Comparison of ENCODE assay signal across 23 mouse cellular contexts in genomic region chr4:141625774-141626550, GRCm38 (mm10). TPM values are rescaled to one million over a fixed set of nuclear protein-coding genes. Genes with fewer than 3 reads are reported as not detected.
DNase-seq lines count a peak whose midpoint lies in the region; ATAC-seq and TF ChIP-seq lines count a peak whose summit lies in the region.
"Had no signal": no experiment of that assay in that cellular context is flagged by ENCODE, and none has a peak within 500 bp of the region (broad histone marks: within the 10 kb centered on the region; RNA-seq: fewer than 3 reads in every experiment).

No protein-coding gene starts in this region.

- no peak for ATAC-seq in hindbrain, postnatal 0 days
- ATAC-seq in hindbrain, embryonic 16.5 days = no peak
- no peak for ATAC-seq in liver, embryonic 11.5 days (replicated peaks; ENCODE audit: low FRiP score)
- ATAC-seq: forebrain, embryonic 15.5 days; intestine, postnatal 0 days had no signal

- no peaks in the 10 kb centered on the region for H3K79me2 ChIP-seq in CH12.LX (replicated peaks; ENCODE audit: control insufficient read depth, extremely low read depth, insufficient read depth, poor library complexity, severe bottlenecking)

- no peak for TF ChIP-seq RAD21 in CH12.LX (IDR thresholded peaks at IDR 0.05; ENCODE audit: low read depth, low read length)

- no peak overlapping the region for H3K4me2 ChIP-seq in hindbrain, postnatal 0 days (ENCODE audit: low read depth, low read length)
- H3K4me2 ChIP-seq in hindbrain, embryonic 16.5 days (ENCODE audit: low read length) = no peak overlapping the region
- H3K4me2 ChIP-seq in CH12.LX (ENCODE audit: insufficient read depth, low read depth, poor library complexity, severe bottlenecking) = peak overlapping the region; percentile 65
- no peak overlapping the region for H3K4me2 ChIP-seq in liver, embryonic 11.5 days
- H3K4me2 ChIP-seq: forebrain, embryonic 15.5 days; heart, embryonic 11.5 days; hindbrain, embryonic 13.5 days had no signal

- peak; percentile 92 for DNase-seq in heart, adult 11 months
- DNase-seq in heart, postnatal 4 days = no peak
- no peak for DNase-seq in hindbrain, postnatal 0 days (ENCODE audit: low spot score)
- no peak for DNase-seq in CH12.LX (ENCODE audit: extremely low read depth)
- DNase-seq in liver, embryonic 11.5 days (ENCODE audit: low spot score) = no peak
- DNase-seq: cerebellum, adult 11 months; cerebellum, adult 2 months; cerebellum, adult 9-11 months; gastrocnemius, postnatal 25 days had no signal

- TF ChIP-seq POLR2A in CH12.LX (IDR thresholded peaks at IDR 0.05; ENCODE audit: low read depth, low read length) = no peak

- peaks cover 44% of the 10 kb centered on the region for H3K36me3 ChIP-seq in hindbrain, postnatal 0 days (ENCODE audit: insufficient read depth, low read length)
- peaks cover 47% of the 10 kb centered on the region for H3K36me3 ChIP-seq in hindbrain, embryonic 16.5 days (ENCODE audit: control insufficient read depth, insufficient read depth, low read length)
- H3K36me3 ChIP-seq in CH12.LX (replicated peaks in 1 of 2; ENCODE audit: control insufficient read depth in 1 of 2, insufficient read depth in 1 of 2, low read length in 1 of 2) (peaks cover 41 to 61% of the 10 kb centered on the region in 2 experiments), E14TG2a.4 (ENCODE audit: insufficient read depth, low read length) (peaks cover 16% of the 10 kb centered on the region; the same call in 1 of the 2 replicates)
- H3K36me3 ChIP-seq in liver, embryonic 11.5 days (ENCODE audit: control insufficient read depth, insufficient read depth, low read length) = peaks cover 20% of the 10 kb centered on the region; the same call in 1 of the 2 replicates

- peak overlapping the region; percentile 26; the same call in 1 of the 2 replicates for H3K27ac ChIP-seq in hindbrain, postnatal 0 days
- no peak overlapping the region for H3K27ac ChIP-seq in hindbrain, embryonic 16.5 days (ENCODE audit: low read depth, low read length)
- peak overlapping the region; percentile 94 for H3K27ac ChIP-seq in CH12.LX (ENCODE audit: insufficient read depth, low read depth)
- no peak overlapping the region for H3K27ac ChIP-seq in liver, embryonic 11.5 days (ENCODE audit: low read depth, low read length)
- H3K27ac ChIP-seq: forebrain, embryonic 15.5 days; hindbrain, embryonic 13.5 days had no signal

- 0 out of 2 replicates have a peak, but pooled peaks cover 2% of the 10 kb centered on the region for H3K4me1 ChIP-seq in hindbrain, postnatal 0 days (ENCODE audit: insufficient read depth, low read length)
- H3K4me1 ChIP-seq in hindbrain, embryonic 16.5 days (ENCODE audit: control insufficient read depth, insufficient read depth, low read depth, low read length) = no peaks in the 10 kb centered on the region
- H3K4me1 ChIP-seq in CH12.LX (ENCODE audit: control insufficient read depth in 1 of 2, insufficient read depth in 2 of 2) (peaks cover 23 to 53% of the 10 kb centered on the region in 2 experiments), E14TG2a.4 (replicated peaks; ENCODE audit: low read depth, low read length) (peaks cover 79% of the 10 kb centered on the region)
- no peaks in the 10 kb centered on the region; the same call in 1 of the 2 replicates for H3K4me1 ChIP-seq in liver, embryonic 11.5 days (replicated peaks; ENCODE audit: control insufficient read depth, insufficient read depth, low read length)
- H3K4me1 ChIP-seq: forebrain, embryonic 15.5 days had no signal

- TF ChIP-seq EP300 in CH12.LX (IDR thresholded peaks at IDR 0.05; ENCODE audit: low read length) = no peak

- no peaks in the 10 kb centered on the region for H3K9me3 ChIP-seq in hindbrain, postnatal 0 days (ENCODE audit: low read length)
- H3K9me3 ChIP-seq in hindbrain, embryonic 16.5 days (ENCODE audit: control insufficient read depth, low read length) = no peaks in the 10 kb centered on the region
- no peaks in the 10 kb centered on the region for H3K9me3 ChIP-seq in CH12.LX (replicated peaks; ENCODE audit: low read length)
- H3K9me3 ChIP-seq in E14TG2a.4 (ENCODE audit: low read length) = no peaks in the 10 kb centered on the region
- no peaks in the 10 kb centered on the region for H3K9me3 ChIP-seq in liver, embryonic 11.5 days (ENCODE audit: control insufficient read depth, low read length)
- H3K9me3 ChIP-seq: forebrain, embryonic 15.5 days; G1E; hindbrain, embryonic 13.5 days had no signal

- no peaks in the 10 kb centered on the region for H3K27me3 ChIP-seq in hindbrain, postnatal 0 days (ENCODE audit: insufficient read depth, low read length)
- no peaks in the 10 kb centered on the region for H3K27me3 ChIP-seq in hindbrain, embryonic 16.5 days (replicated peaks; ENCODE audit: control insufficient read depth, insufficient read depth, low read length)
- H3K27me3 ChIP-seq in CH12.LX (replicated peaks) (no peaks in the 10 kb centered on the region), E14TG2a.4 (ENCODE audit: insufficient read depth, low read length) (no peaks in the 10 kb centered on the region)
- H3K27me3 ChIP-seq in liver, embryonic 11.5 days (replicated peaks; ENCODE audit: control insufficient read depth, insufficient read depth, low read length) = no peaks in the 10 kb centered on the region
- H3K27me3 ChIP-seq: forebrain, embryonic 15.5 days; hindbrain, embryonic 13.5 days had no signal

- no peak overlapping the region for H3K4me3 ChIP-seq in hindbrain, postnatal 0 days (ENCODE audit: low read length)
- no peak overlapping the region for H3K4me3 ChIP-seq in hindbrain, embryonic 16.5 days (ENCODE audit: low read length)
- H3K4me3 ChIP-seq in CH12.LX (replicated peaks in 1 of 3; ENCODE audit: low read depth in 2 of 3, low read length in 2 of 3, poor library complexity in 1 of 3) (peak overlapping the region in 1 of 3 experiments; percentile 31), E14TG2a.4 (replicated peaks; ENCODE audit: low read length) (0 out of 2 replicates have a peak overlapping the region, but pooled peaks have one; percentile 1)
- H3K4me3 ChIP-seq in liver, embryonic 11.5 days (ENCODE audit: low read depth, low read length) = no peak overlapping the region
- H3K4me3 ChIP-seq: forebrain, embryonic 15.5 days; hindbrain, embryonic 13.5 days had no signal

- in situ Hi-C loops in CH12.LX (cut with MboI; ENCODE audit: low pct_ligation_motif_present, low pct_unique_long_range_greater_than_20kb, low sequenced_read_pairs) = no loop called here

- 85% methylated on average over 16 of the region's 16 CpGs for WGBS in hindbrain, postnatal 0 days
- WGBS in hindbrain, embryonic 16.5 days = 87% methylated on average over 16 of the region's 16 CpGs
- WGBS in liver, embryonic 11.5 days = 83% methylated on average over 16 of the region's 16 CpGs

- H3K9ac ChIP-seq in hindbrain, postnatal 0 days (replicated peaks; ENCODE audit: low read length) = no peak overlapping the region
- H3K9ac ChIP-seq in hindbrain, embryonic 16.5 days (ENCODE audit: low read depth, low read length) = no peak overlapping the region
- H3K9ac ChIP-seq in CH12.LX (ENCODE audit: insufficient read depth, low read depth) = peak overlapping the region; percentile 18; the same call in 1 of the 2 replicates
- H3K9ac ChIP-seq in liver, embryonic 11.5 days (ENCODE audit: low read depth, low read length) = no peak overlapping the region
- H3K9ac ChIP-seq: forebrain, embryonic 15.5 days; hindbrain, embryonic 13.5 days had no signal

- dilution Hi-C loops in CH12.LX (cut with MboI; ENCODE audit: extremely low pct_ligation_motif_present, extremely low pct_unique_long_range_greater_than_20kb, low sequenced_read_pairs) = no loop called here

- TF ChIP-seq CTCF in hindbrain, postnatal 0 days (IDR thresholded peaks at IDR 0.05; ENCODE audit: low read depth) = no peak
- TF ChIP-seq CTCF in CH12.LX (conservative IDR thresholded peaks at IDR 0.05 in 1 of 2, IDR thresholded peaks at IDR 0.05 in 1 of 2; ENCODE audit: low read depth in 2 of 2, low read length in 2 of 2) (no peak), E14TG2a.4 (conservative IDR thresholded peaks at IDR 0.05; ENCODE audit: low read length) (no peak)

RNA-seq across cellular contexts. Expression of gene Slc25a34, which starts 2.3 kb away (rescaled TPM):
- 10 to 100 TPM; 32.5 to 33.6 TPM for total RNA-seq in heart, postnatal 4 days (2021)
- 18.1 and 22.2 TPM in 2 replicates for total RNA-seq in hindbrain, postnatal 0 days (2014; rRNA removed)
- polyA plus RNA-seq in hindbrain, postnatal 0 days (2015; fragmentation: Nextera tagmentation; extraction: Ambion mirVana) = 3.0 and 3.6 TPM in 2 replicates
- 0.54 and 0.81 TPM in 2 replicates for polyA plus RNA-seq in hindbrain, embryonic 16.5 days (2015; fragmentation: Nextera tagmentation; extraction: Ambion mirVana)
- 0.63 and 0.64 TPM in 2 replicates for total RNA-seq in CH12.LX (2012; rRNA removed)
- total RNA-seq in CH12.LX (2014; rRNA removed) = 0.23 and 0.41 TPM in 2 replicates
- polyA plus RNA-seq in CH12.LX (2012; ENCODE audit: insufficient read length, low read depth) = 1.2 and 1.7 TPM in 2 replicates
- polyA plus RNA-seq in liver, embryonic 11.5 days (2014; fragmentation: Nextera tagmentation; extraction: Ambion mirVana) = not detected in 2 replicates
- polyA plus RNA-seq: CD4-positive, CD25-positive, alpha-beta regulatory T cell, adult 4 months; forebrain, embryonic 11.5 days; G1E; heart, embryonic 11.5 days had no signal

RNA-seq across cellular contexts. Expression of gene Tmem82, which starts 7.5 kb away (rescaled TPM):
- 1 to 10 TPM; 3.1 to 3.2 TPM for total RNA-seq in heart, postnatal 4 days (2021)
- total RNA-seq in hindbrain, postnatal 0 days (2014; rRNA removed) = 1.3 and 1.6 TPM in 2 replicates
- 1.3 and 1.5 TPM in 2 replicates for polyA plus RNA-seq in hindbrain, postnatal 0 days (2015; fragmentation: Nextera tagmentation; extraction: Ambion mirVana)
- polyA plus RNA-seq in hindbrain, embryonic 16.5 days (2015; fragmentation: Nextera tagmentation; extraction: Ambion mirVana) = 0.34 and 0.45 TPM in 2 replicates
- total RNA-seq in CH12.LX (2012; rRNA removed) (3.8 and 5.2 TPM in 2 replicates), CH12.LX (2014; rRNA removed) (0.58 and 0.68 TPM in 2 replicates)
- polyA plus RNA-seq in CH12.LX (2012; ENCODE audit: insufficient read length, low read depth) = 2.7 TPM in 2 replicates
- polyA plus RNA-seq in liver, embryonic 11.5 days (2014; fragmentation: Nextera tagmentation; extraction: Ambion mirVana) = 3.3 and 3.7 TPM in 2 replicates
- polyA plus RNA-seq: C2C12; CD4-positive, CD25-positive, alpha-beta regulatory T cell, adult 4 months; G1E had no signal

RNA-seq across cellular contexts. Expression of gene Fblim1, which starts 20.1 kb away (rescaled TPM):
- total RNA-seq in heart, postnatal 4 days (2021) = 100 to 1,000 TPM; 122 to 145 TPM
- total RNA-seq in hindbrain, postnatal 0 days (2014; rRNA removed) = 22.5 and 26.7 TPM in 2 replicates
- polyA plus RNA-seq in hindbrain, postnatal 0 days (2015; fragmentation: Nextera tagmentation; extraction: Ambion mirVana) = 21.7 and 25.6 TPM in 2 replicates
- polyA plus RNA-seq in hindbrain, embryonic 16.5 days (2015; fragmentation: Nextera tagmentation; extraction: Ambion mirVana) = 42.9 and 51.5 TPM in 2 replicates
- total RNA-seq in CH12.LX (2012; rRNA removed) (0.17 TPM in 2 replicates), CH12.LX (2014; rRNA removed) (0.07 and 0.09 TPM in 2 replicates)
- 0.97 and 1.2 TPM in 2 replicates for polyA plus RNA-seq in CH12.LX (2012; ENCODE audit: insufficient read length, low read depth)
- 15.4 and 17.0 TPM in 2 replicates for polyA plus RNA-seq in liver, embryonic 11.5 days (2014; fragmentation: Nextera tagmentation; extraction: Ambion mirVana)
- total RNA-seq: common myeloid progenitor, adult 5-6 weeks had no signal
- polyA plus RNA-seq: G1E had no signal

RNA-seq across cellular contexts. Expression of gene Plekhm2, which starts 38.7 kb away (rescaled TPM):
- 10 to 100 TPM; 57.5 to 64.5 TPM for total RNA-seq in heart, postnatal 4 days (2021)
- total RNA-seq in hindbrain, postnatal 0 days (2014; rRNA removed) = 45.8 and 47.6 TPM in 2 replicates
- polyA plus RNA-seq in hindbrain, postnatal 0 days (2015; fragmentation: Nextera tagmentation; extraction: Ambion mirVana) = 6.1 and 6.4 TPM in 2 replicates
- 6.5 and 6.7 TPM in 2 replicates for polyA plus RNA-seq in hindbrain, embryonic 16.5 days (2015; fragmentation: Nextera tagmentation; extraction: Ambion mirVana)
- total RNA-seq in CH12.LX (2012; rRNA removed) = 12.3 and 13.7 TPM in 2 replicates
- 12.4 and 12.7 TPM in 2 replicates for total RNA-seq in CH12.LX (2014; rRNA removed)
- 22.0 and 28.2 TPM in 2 replicates for polyA plus RNA-seq in CH12.LX (2012; ENCODE audit: insufficient read length, low read depth)
- polyA plus RNA-seq in liver, embryonic 11.5 days (2014; fragmentation: Nextera tagmentation; extraction: Ambion mirVana) = 2.1 and 3.4 TPM in 2 replicates

RNA-seq across cellular contexts. Expression of gene Rsc1a1, which starts 59.4 kb away (rescaled TPM):
- total RNA-seq in heart, postnatal 4 days (2021) = 1 to 10 TPM; 1.6 to 4.0 TPM
- 3.0 and 13.6 TPM in 2 replicates for total RNA-seq in hindbrain, postnatal 0 days (2014; rRNA removed)
- 0.32 TPM in 1 of 2 replicates, not detected in the other for polyA plus RNA-seq in hindbrain, postnatal 0 days (2015; fragmentation: Nextera tagmentation; extraction: Ambion mirVana)
- polyA plus RNA-seq in hindbrain, embryonic 16.5 days (2015; fragmentation: Nextera tagmentation; extraction: Ambion mirVana) = 0.32 TPM in 1 of 2 replicates, not detected in the other
- total RNA-seq in CH12.LX (2012; rRNA removed) = 3.4 and 7.6 TPM in 2 replicates
- 11.0 and 14.0 TPM in 2 replicates for total RNA-seq in CH12.LX (2014; rRNA removed)
- polyA plus RNA-seq in CH12.LX (2012; ENCODE audit: insufficient read length, low read depth) = 0.16 and 7.0 TPM in 2 replicates
- 2.7 TPM in 1 of 2 replicates, not detected in the other for polyA plus RNA-seq in liver, embryonic 11.5 days (2014; fragmentation: Nextera tagmentation; extraction: Ambion mirVana)
- total RNA-seq: adrenal gland, adult 2 months; adrenal gland, postnatal 4 days had no signal
- polyA plus RNA-seq: CD4-positive, CD25-positive, alpha-beta regulatory T cell, adult 4 months; forebrain, embryonic 15.5 days; heart, postnatal 0 days; intestine, postnatal 0 days had no signal

Comparison
In these comparisons a context has a peak if more than half of its experiments do, and no peak if none do; other contexts are left out.
1. H3K27ac ChIP-seq: peak in hindbrain, postnatal 0 days (single experiment) and CH12.LX (single experiment); none in hindbrain, embryonic 16.5 days (single experiment) and liver, embryonic 11.5 days (single experiment).